Mouse (Mus musculus) testis, adult 2 months (tissue): Measurements from ENCODE around the gene Nfatc2. TPM values are rescaled to one million over a fixed set of nuclear protein-coding genes. Genes with fewer than 3 reads are reported as not detected.

Source experiments
- H3K27ac ChIP-seq: fragments of 200-500 bp; 2 replicates; pipeline ENCODE4 v1.5.1; 2012; ENCODE audit warnings: low read depth, low read length; ENCODE audit not compliant: control insufficient read depth, insufficient read depth
- H3K27me3 ChIP-seq: fragments of 200-500 bp; 2 replicates; pipeline ENCODE4 v1.6.1; 2012; ENCODE audit warnings: mild to moderate bottlenecking, low read length, moderate library complexity; ENCODE audit not compliant: control insufficient read depth, insufficient read depth
- H3K36me3 ChIP-seq: fragments of 200-500 bp; 2 replicates; pipeline ENCODE4 v1.6.1; 2012; ENCODE audit warnings: mild to moderate bottlenecking, low read length; ENCODE audit not compliant: control insufficient read depth, insufficient read depth
- H3K4me1 ChIP-seq: fragments of 200-500 bp; 2 replicates; pipeline ENCODE4 v1.6.1; 2012; ENCODE audit warnings: low read length; ENCODE audit not compliant: control insufficient read depth, insufficient read depth
- H3K4me3 ChIP-seq: fragments of 200-500 bp; 2 replicates; pipeline ENCODE4 v1.5.1; 2012; ENCODE audit warnings: low read depth, mild to moderate bottlenecking, low read length, moderate library complexity, mixed read lengths; ENCODE audit not compliant: control insufficient read depth
- CTCF ChIP-seq: fragments of 200-500 bp; IDR thresholded peaks from 2 replicates; pipeline ENCODE4 v1.5.1; 2012; ENCODE audit warnings: low read depth, mild to moderate bottlenecking, inconsistent platforms, low read length, moderate library complexity; ENCODE audit not compliant: control insufficient read depth, insufficient read depth, insufficient replicate concordance
- POLR2A ChIP-seq: fragments of 200-500 bp; IDR thresholded peaks from 2 replicates; pipeline ENCODE4 v1.6.1; 2012; ENCODE audit warnings: low read depth, mild to moderate bottlenecking, inconsistent platforms, low read length, moderate library complexity; ENCODE audit not compliant: control insufficient read depth
- polyA plus RNA-seq: library from polyadenylated mRNA; depleted of rRNA; stranded (reverse); fragments of >200 nt; gene quantifications from 2 replicates; pipeline ENCODE4 v1.2.3, GENCODE M21; 2012

Nfatc2 gene
- polyA plus RNA-seq, 1 experiment, result 2.1 TPM

DNA sequence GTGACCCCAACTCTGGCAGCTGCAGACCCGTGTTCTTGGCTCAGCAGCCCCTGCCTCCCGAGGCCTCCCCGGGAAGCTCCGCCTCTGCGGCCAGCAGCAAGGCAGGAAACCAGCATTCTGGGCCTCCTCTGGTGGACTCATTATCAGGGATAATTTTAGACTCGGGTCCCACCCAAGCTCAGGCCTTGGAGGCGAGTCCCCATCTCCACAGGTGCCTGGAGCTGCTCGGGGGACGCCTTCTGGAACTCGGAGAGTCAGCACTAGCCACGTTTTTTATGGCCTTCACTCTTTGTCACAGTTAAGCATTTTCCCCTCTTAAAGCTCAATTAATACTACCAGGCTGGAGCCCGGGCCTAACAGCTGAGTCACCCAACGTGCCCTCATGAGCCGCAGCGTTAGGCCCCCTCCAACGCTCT lies 3.2 kb upstream of the Nfatc2 start:
- Histone ChIP-seq H3K4me1 (peaks cover 8% of the 10 kb centered on the region), H3K4me3 (no peak overlapping the region), H3K27ac (no peak overlapping the region), H3K36me3 (no peaks in the 10 kb centered on the region), H3K27me3 (peaks cover 4% of the 10 kb centered on the region)
- no peak for TF ChIP-seq CTCF
- TF ChIP-seq POLR2A, result no peak

DNA sequence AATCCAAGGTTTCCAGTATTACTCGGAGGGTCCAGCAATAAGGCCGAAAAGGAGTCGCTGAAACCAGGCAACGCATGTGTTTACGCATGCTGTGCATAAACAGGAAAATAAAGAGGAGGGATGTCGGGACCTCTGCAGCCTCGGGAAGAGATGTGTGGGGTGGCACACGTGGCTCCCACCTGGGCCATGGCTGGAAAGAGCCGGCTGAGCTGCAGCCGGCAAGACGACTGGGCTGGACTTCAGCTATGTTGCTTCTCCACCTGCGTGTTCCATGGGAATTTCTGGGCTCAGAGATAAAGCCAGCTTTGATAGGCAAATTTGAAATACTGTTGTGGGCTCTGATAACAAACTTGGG lies 907 bp upstream of the Nfatc2 start:
- H3K27me3 ChIP-seq, result peaks cover 4% of the 10 kb centered on the region
- H3K4me3 ChIP-seq, result no peak overlapping the region
- H3K27ac ChIP-seq, result no peak overlapping the region

DNA sequence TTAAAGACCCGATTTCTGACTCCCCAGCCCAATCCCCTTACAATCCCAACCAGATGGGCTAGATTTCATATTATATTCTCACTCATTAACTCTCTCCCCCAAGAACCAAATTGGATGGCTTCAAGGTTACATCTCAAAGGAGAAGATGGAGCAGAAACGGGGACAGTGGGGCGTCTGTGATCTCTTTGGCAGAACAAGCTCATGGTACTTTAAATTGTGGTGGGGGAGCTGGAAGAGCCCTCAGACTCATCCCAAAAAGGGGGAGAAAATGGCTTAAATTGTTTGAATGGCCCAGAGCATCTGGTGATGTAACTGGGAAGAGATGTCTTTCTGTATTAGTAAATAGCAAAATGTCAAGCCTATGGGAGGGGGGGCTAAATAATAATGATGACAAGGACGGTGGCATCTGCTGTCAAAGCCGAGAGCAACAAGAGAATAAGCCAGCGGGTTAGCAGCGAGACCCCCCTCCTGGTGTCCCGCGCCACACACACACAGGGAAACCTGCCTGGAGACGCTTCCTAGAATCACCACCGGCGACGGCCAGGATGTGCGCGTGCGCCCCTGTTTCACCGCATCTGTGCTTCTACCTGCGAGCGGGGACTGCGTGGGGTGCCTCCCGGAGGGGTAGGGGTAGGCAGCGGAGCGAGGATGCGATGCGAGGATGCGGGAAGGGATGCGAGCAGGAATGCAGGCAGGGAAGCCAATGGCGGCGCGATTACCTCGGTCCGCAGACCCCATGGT lies 537 bp downstream of the Nfatc2 start:
- peak overlapping the region; percentile 75 for H3K4me3 ChIP-seq
- H3K27me3 ChIP-seq, result peaks cover 4% of the 10 kb centered on the region
- TF ChIP-seq CTCF (no peak), POLR2A (no peak)
- H3K27ac ChIP-seq, result no peak overlapping the region
- H3K4me1 ChIP-seq, result peaks cover 8% of the 10 kb centered on the region
- H3K36me3 ChIP-seq, result no peaks in the 10 kb centered on the region

More for the DNA sequence above, 907 bp upstream of the Nfatc2 start:
- peaks cover 8% of the 10 kb centered on the region for H3K4me1 ChIP-seq
- no peaks in the 10 kb centered on the region for H3K36me3 ChIP-seq
- TF ChIP-seq CTCF (no peak), POLR2A (no peak)

DNA sequence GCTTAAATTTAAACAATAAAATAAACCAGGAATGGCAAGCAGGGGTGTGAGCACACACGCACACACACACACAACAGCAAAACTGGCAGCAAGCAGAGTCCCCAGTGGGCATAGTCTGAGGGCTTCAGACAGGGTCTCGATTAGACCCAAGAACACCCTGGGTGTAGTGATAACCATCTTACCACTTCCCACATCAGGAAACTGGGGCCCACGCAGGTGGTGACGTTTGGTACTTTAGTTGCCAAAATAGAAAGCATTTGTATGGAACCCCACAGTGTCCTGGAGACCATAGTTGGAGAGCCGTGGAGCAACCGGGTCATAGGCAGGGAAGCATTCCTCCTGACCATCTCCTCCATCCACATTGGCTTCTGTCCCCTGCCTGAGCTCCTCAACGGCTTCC lies 5.8 kb downstream of the Nfatc2 start:
- Histone ChIP-seq H3K4me3 (no peak overlapping the region), H3K36me3 (no peaks in the 10 kb centered on the region), H3K27me3 (no peaks in the 10 kb centered on the region), H3K27ac (no peak overlapping the region), H3K4me1 (peaks cover 4% of the 10 kb centered on the region)
- TF ChIP-seq POLR2A, result no peak
- TF ChIP-seq CTCF, result no peak

DNA sequence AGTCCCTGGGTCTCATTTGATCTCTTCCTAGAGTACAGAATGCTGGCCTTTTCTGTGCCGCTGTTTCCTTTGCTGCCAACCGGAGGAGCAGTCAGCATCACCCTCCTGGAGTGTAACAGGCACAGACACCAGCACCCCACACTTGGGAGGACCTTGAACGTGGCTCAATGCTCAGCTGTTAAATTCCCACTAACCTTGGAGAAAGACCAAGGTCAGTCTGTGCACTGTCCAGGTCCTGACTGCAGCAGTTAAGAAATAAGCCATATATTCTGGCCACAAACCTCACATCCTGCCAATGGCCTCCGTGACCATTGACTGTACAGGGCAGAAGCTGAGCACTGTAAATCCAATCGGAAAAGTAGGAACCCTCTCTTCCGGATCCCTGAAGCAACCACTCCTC lies 7.8 kb downstream of the Nfatc2 start:
- Histone ChIP-seq H3K27me3 (no peaks in the 10 kb centered on the region), H3K36me3 (no peaks in the 10 kb centered on the region), H3K4me3 (no peak overlapping the region), H3K27ac (no peak overlapping the region), H3K4me1 (peaks cover 16% of the 10 kb centered on the region)
- TF ChIP-seq POLR2A, result no peak

DNA sequence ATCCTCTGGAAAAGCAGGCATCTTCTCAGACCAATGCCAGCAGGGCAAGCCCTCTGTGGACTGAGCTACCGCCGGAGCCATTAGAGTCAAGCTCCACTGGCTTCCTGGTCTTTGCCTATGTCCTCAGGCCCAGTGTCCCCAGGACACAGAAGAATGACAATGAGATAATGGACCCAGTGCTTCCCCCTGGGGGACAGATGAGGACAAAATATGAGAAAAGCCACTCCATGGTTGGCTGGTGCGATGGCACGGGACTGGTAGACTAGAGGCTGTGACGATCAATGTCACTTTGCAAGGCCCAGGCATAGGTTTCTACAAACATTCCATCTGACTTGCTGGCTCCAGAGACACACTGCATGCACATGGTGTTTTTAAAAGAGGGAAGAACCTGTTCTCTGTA lies 8.5 kb downstream of the Nfatc2 start:
- H3K4me3 ChIP-seq, result no peak overlapping the region
- H3K36me3 ChIP-seq, result no peaks in the 10 kb centered on the region
- TF ChIP-seq CTCF, result no peak
- no peak for TF ChIP-seq POLR2A
- no peak overlapping the region for H3K27ac ChIP-seq
- H3K27me3 ChIP-seq, result no peaks in the 10 kb centered on the region
- peaks cover 16% of the 10 kb centered on the region for H3K4me1 ChIP-seq

DNA sequence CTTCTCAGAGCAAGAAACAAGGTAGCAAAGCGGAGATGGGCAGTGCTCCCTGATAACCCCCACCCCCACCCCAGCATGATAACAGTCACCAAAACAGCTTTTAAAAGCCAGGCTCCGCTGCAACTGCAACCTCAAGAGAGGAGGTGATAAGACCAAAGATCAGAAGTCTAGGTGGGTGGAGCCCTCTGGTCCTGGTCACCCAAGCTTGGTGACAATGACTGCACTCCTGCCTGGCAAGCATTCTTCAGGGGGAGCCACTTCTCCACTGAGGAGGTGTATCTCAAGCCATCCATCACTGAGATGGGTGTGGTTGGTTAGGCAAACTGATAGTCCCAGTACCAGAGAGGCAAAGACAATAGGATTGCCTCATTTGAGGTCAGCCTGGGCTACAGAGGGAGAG lies 10.4 kb downstream of the Nfatc2 start:
- Histone ChIP-seq H3K4me3 (no peak overlapping the region), H3K27me3 (no peaks in the 10 kb centered on the region), H3K4me1 (peaks cover 16% of the 10 kb centered on the region), H3K36me3 (no peaks in the 10 kb centered on the region), H3K27ac (no peak overlapping the region)
- TF ChIP-seq POLR2A (no peak), CTCF (no peak)
